Mouse (Mus musculus): ENCODE measurements around the gene Gng2. TPM values are rescaled to one million over a fixed set of nuclear protein-coding genes. Genes with fewer than 3 reads are reported as not detected.

The Gng2 gene
- polyA plus RNA-seq, 1 experiment from 2014 or later, result 77.6 TPM

- no peak overlapping the region for H3K4me3 ChIP-seq
- ATAC-seq (ENCODE audit: insufficient number of reproducible peaks, insufficient read depth, low FRiP score, low TSS enrichment), result no peak
- H3K27me3 ChIP-seq, result no peaks in the 10 kb centered on the region
- no peak overlapping the region for H3K4me2 ChIP-seq (replicated peaks)
- H3K4me1 ChIP-seq, result no peaks in the 10 kb centered on the region
- no peaks in the 10 kb centered on the region for H3K36me3 ChIP-seq
- WGBS, result 77% methylated on average over 8 of the region's 8 CpGs
- no peak overlapping the region for H3K27ac ChIP-seq
- H3K9me3 ChIP-seq, result no peaks in the 10 kb centered on the region
- no peak overlapping the region for H3K9ac ChIP-seq
Measured at GRCm38 (mm10) chr14:19992873-19993569, 15.6 kb upstream of the Gng2 start.

- ATAC-seq (ENCODE audit: insufficient number of reproducible peaks, insufficient read depth, low FRiP score, low TSS enrichment), result no peak
- Histone ChIP-seq H3K9ac (no peak overlapping the region), H3K4me2 (replicated peaks) (no peak overlapping the region), H3K36me3 (no peaks in the 10 kb centered on the region), H3K27me3 (no peaks in the 10 kb centered on the region), H3K4me1 (peaks cover under 1% of the 10 kb centered on the region; the same call in 1 of the 2 replicates), H3K9me3 (no peaks in the 10 kb centered on the region), H3K27ac (no peak overlapping the region), H3K4me3 (no peak overlapping the region)
- 33% methylated on average over 3 of the region's 3 CpGs for WGBS
Measured at GRCm38 (mm10) chr14:19991861-19992260, 14.4 kb upstream of the Gng2 start.

GRCm38 (mm10) chr14:19990436-19990993, 13.1 kb upstream of the Gng2 start:
- no peak overlapping the region for H3K9ac ChIP-seq
- ATAC-seq (ENCODE audit: insufficient number of reproducible peaks, insufficient read depth, low FRiP score, low TSS enrichment), result no peak
- 78% methylated on average over 1 of the region's 1 CpGs for WGBS

GRCm38 (mm10) chr14:19988410-19988809, 11.0 kb upstream of the Gng2 start:
- Histone ChIP-seq H3K36me3 (no peaks in the 10 kb centered on the region), H3K9me3 (no peaks in the 10 kb centered on the region), H3K27me3 (no peaks in the 10 kb centered on the region), H3K27ac (no peak overlapping the region), H3K4me2 (replicated peaks) (no peak overlapping the region), H3K4me1 (peaks cover 26% of the 10 kb centered on the region), H3K9ac (no peak overlapping the region), H3K4me3 (no peak overlapping the region)
- WGBS, result 83% methylated on average over 3 of the region's 3 CpGs
- ATAC-seq (ENCODE audit: insufficient number of reproducible peaks, insufficient read depth, low FRiP score, low TSS enrichment), result no peak

More at GRCm38 (mm10) chr14:19990436-19990993, 13.1 kb upstream of the Gng2 start:
- no peak overlapping the region for H3K4me3 ChIP-seq
- H3K27me3 ChIP-seq, result no peaks in the 10 kb centered on the region
- H3K4me2 ChIP-seq (replicated peaks), result no peak overlapping the region
- no peaks in the 10 kb centered on the region for H3K9me3 ChIP-seq
- no peaks in the 10 kb centered on the region for H3K36me3 ChIP-seq
- H3K4me1 ChIP-seq, result peaks cover 13% of the 10 kb centered on the region
- H3K27ac ChIP-seq, result no peak overlapping the region

GRCm38 (mm10) chr14:19987358-19987834, 10.0 kb upstream of the Gng2 start:
- peaks cover 26% of the 10 kb centered on the region for H3K4me1 ChIP-seq
- H3K4me3 ChIP-seq, result 0 out of 2 replicates have a peak overlapping the region, but pooled peaks have one; percentile 9

GRCm38 (mm10) chr14:19986614-19987357, 9.4 kb upstream of the Gng2 start:
- Histone ChIP-seq H3K9ac (0 out of 2 replicates have a peak overlapping the region, but pooled peaks have one; percentile 2), H3K4me3 (0 out of 2 replicates have a peak overlapping the region, but pooled peaks have one; percentile 15), H3K9me3 (no peaks in the 10 kb centered on the region), H3K27me3 (no peaks in the 10 kb centered on the region), H3K36me3 (no peaks in the 10 kb centered on the region), H3K27ac (peak overlapping the region; percentile 97), H3K4me1 (peaks cover 26% of the 10 kb centered on the region), H3K4me2 (replicated peaks) (peak overlapping the region; percentile 43)
- ATAC-seq (ENCODE audit: insufficient number of reproducible peaks, insufficient read depth, low FRiP score, low TSS enrichment), result peak; percentile 70; the same call in 1 of the 2 replicates
- 2% methylated on average over 13 of the region's 13 CpGs for WGBS

More at GRCm38 (mm10) chr14:19987358-19987834, 10.0 kb upstream of the Gng2 start:
- Histone ChIP-seq H3K9ac (no peak overlapping the region), H3K27ac (peak overlapping the region; percentile 97), H3K36me3 (no peaks in the 10 kb centered on the region), H3K4me2 (replicated peaks) (peak overlapping the region; percentile 43), H3K27me3 (no peaks in the 10 kb centered on the region), H3K9me3 (no peaks in the 10 kb centered on the region)
- WGBS, result 8% methylated on average over 8 of the region's 8 CpGs
- ATAC-seq (ENCODE audit: insufficient number of reproducible peaks, insufficient read depth, low FRiP score, low TSS enrichment), result no peak

- no peak overlapping the region for H3K9ac ChIP-seq
- H3K27me3 ChIP-seq, result no peaks in the 10 kb centered on the region
- peaks cover 26% of the 10 kb centered on the region for H3K4me1 ChIP-seq
- H3K4me2 ChIP-seq (replicated peaks), result peak overlapping the region; percentile 43
- peak overlapping the region; percentile 97 for H3K27ac ChIP-seq
- 41% methylated on average over 8 of the region's 8 CpGs for WGBS
- no peaks in the 10 kb centered on the region for H3K9me3 ChIP-seq
- H3K36me3 ChIP-seq, result no peaks in the 10 kb centered on the region
- ATAC-seq (ENCODE audit: insufficient number of reproducible peaks, insufficient read depth, low FRiP score, low TSS enrichment), result no peak
- no peak overlapping the region for H3K4me3 ChIP-seq
Measured at GRCm38 (mm10) chr14:19985912-19986613, 8.6 kb upstream of the Gng2 start.

- Histone ChIP-seq H3K27ac (peak overlapping the region; percentile 97), H3K9ac (no peak overlapping the region), H3K4me3 (no peak overlapping the region), H3K4me2 (replicated peaks) (peak overlapping the region; percentile 21), H3K9me3 (no peaks in the 10 kb centered on the region), H3K27me3 (no peaks in the 10 kb centered on the region), H3K4me1 (peaks cover 26% of the 10 kb centered on the region), H3K36me3 (no peaks in the 10 kb centered on the region)
- 7% methylated on average over 13 of the region's 13 CpGs for WGBS
- ATAC-seq (ENCODE audit: insufficient number of reproducible peaks, insufficient read depth, low FRiP score, low TSS enrichment), result peak; percentile 67
Measured at GRCm38 (mm10) chr14:19985107-19985911, 7.9 kb upstream of the Gng2 start.

GRCm38 (mm10) chr14:19976421-19977270, 781 bp downstream of the Gng2 start:
- Histone ChIP-seq H3K36me3 (no peaks in the 10 kb centered on the region), H3K4me2 (replicated peaks) (peak overlapping the region; percentile 50), H3K9ac (peak overlapping the region; percentile 55), H3K4me1 (peaks cover 20% of the 10 kb centered on the region), H3K9me3 (no peaks in the 10 kb centered on the region), H3K27me3 (no peaks in the 10 kb centered on the region), H3K4me3 (peak overlapping the region; percentile 45), H3K27ac (peak overlapping the region; percentile 86)
- ATAC-seq (ENCODE audit: insufficient number of reproducible peaks, insufficient read depth, low FRiP score, low TSS enrichment), result peak; percentile 95
- under 1% methylated on average over 23 of the region's 24 CpGs for WGBS

- no peaks in the 10 kb centered on the region for H3K9me3 ChIP-seq
- H3K4me3 ChIP-seq, result peak overlapping the region; percentile 35
- H3K36me3 ChIP-seq, result no peaks in the 10 kb centered on the region
- H3K27me3 ChIP-seq, result no peaks in the 10 kb centered on the region
- peak overlapping the region; percentile 61 for H3K27ac ChIP-seq
- peaks cover 30% of the 10 kb centered on the region for H3K4me1 ChIP-seq
- ATAC-seq (ENCODE audit: insufficient number of reproducible peaks, insufficient read depth, low FRiP score, low TSS enrichment), result no peak
- H3K4me2 ChIP-seq (replicated peaks), result peak overlapping the region; percentile 51
- peak overlapping the region; percentile 46; the same call in 1 of the 2 replicates for H3K9ac ChIP-seq
- WGBS, result 13% methylated on average over 11 of the region's 11 CpGs
Measured at GRCm38 (mm10) chr14:19974978-19975493, 2.4 kb downstream of the Gng2 start.
